Mouse (Mus musculus): ENCODE results near the gene Rbfox2. TPM values are rescaled to one million over a fixed set of nuclear protein-coding genes. Genes with fewer than 3 reads are reported as not detected.

Rbfox2 gene
- polyA plus RNA-seq, 1 experiment from 2014 or later, result 87.6 TPM

DNA sequence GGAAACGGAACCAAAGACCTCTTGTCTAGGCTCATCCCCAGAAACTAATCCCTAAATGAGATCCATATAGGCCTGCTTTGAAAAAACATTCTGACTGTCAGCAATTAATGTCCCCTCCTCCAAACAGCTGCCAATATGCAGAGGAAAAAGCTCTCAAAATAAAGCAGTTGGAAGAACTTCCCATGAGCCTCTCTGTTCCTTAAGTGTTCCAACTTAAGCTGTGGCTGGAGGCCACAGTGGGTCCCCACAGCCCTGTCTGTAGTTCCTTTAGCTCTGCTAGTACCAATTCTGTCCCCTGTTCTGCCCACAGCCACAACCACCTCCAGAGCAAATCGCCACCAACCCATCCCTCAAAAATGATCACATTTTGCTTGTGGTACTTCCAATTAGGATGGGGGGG, 10.2 kb downstream of the Rbfox2 start:
- H3K9me3 ChIP-seq (replicated peaks), result no peaks in the 10 kb centered on the region
- no peak overlapping the region for H3K27ac ChIP-seq (ENCODE audit: poor library complexity, severe bottlenecking)
- no peak overlapping the region for H3K4me3 ChIP-seq
- no peak for ATAC-seq (ENCODE audit: insufficient number of reproducible peaks, low FRiP score)
- WGBS, result 81% methylated on average over 2 of the region's 2 CpGs
- H3K9ac ChIP-seq, result no peak overlapping the region
- peaks cover 65% of the 10 kb centered on the region for H3K4me1 ChIP-seq (replicated peaks)
- no peaks in the 10 kb centered on the region for H3K27me3 ChIP-seq (replicated peaks)
- H3K36me3 ChIP-seq, result 0 out of 2 replicates have a peak, but pooled peaks cover 4% of the 10 kb centered on the region
- H3K4me2 ChIP-seq, result no peak overlapping the region

GRCm38 (mm10) chr15:77293493-77293892, 13.3 kb downstream of the Rbfox2 start:
- Histone ChIP-seq H3K9ac (no peak overlapping the region), H3K27ac (ENCODE audit: poor library complexity, severe bottlenecking) (no peak overlapping the region), H3K27me3 (replicated peaks) (no peaks in the 10 kb centered on the region), H3K4me1 (replicated peaks) (peaks cover 39% of the 10 kb centered on the region), H3K36me3 (no peaks in the 10 kb centered on the region), H3K9me3 (replicated peaks) (no peaks in the 10 kb centered on the region), H3K4me3 (no peak overlapping the region), H3K4me2 (no peak overlapping the region)
- no peak for ATAC-seq (ENCODE audit: insufficient number of reproducible peaks, low FRiP score)
- 79% methylated on average over 3 of the region's 3 CpGs for WGBS

DNA sequence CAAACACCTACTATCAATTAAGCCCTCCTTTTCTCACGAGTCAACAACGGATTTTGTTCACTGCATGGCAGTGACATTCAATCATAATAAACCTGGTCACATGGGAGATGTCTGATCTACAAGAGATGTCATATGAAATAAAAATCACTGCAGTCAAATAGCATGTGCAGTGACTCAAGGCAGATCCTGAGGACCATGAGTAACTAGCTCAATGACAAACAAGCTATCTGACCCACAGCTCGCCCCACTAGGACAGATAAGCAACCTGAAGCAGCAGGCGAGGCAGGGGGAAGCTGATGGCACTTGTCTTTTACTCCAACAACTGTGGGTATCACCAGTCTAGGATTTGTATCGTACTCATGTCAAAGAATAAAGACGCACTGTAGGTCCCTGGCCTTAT, 14.4 kb downstream of the Rbfox2 start:
- H3K27me3 ChIP-seq (replicated peaks), result no peaks in the 10 kb centered on the region
- no peak overlapping the region for H3K4me3 ChIP-seq
- H3K9me3 ChIP-seq (replicated peaks), result no peaks in the 10 kb centered on the region
- no peak for ATAC-seq (ENCODE audit: insufficient number of reproducible peaks, low FRiP score)
- H3K4me1 ChIP-seq (replicated peaks), result peaks cover 35% of the 10 kb centered on the region
- no peaks in the 10 kb centered on the region for H3K36me3 ChIP-seq
- no peak overlapping the region for H3K4me2 ChIP-seq
- no peak overlapping the region for H3K9ac ChIP-seq
- 40% methylated on average over 6 of the region's 6 CpGs for WGBS
- H3K27ac ChIP-seq (ENCODE audit: poor library complexity, severe bottlenecking), result no peak overlapping the region

- Histone ChIP-seq H3K4me1 (replicated peaks) (peaks cover 42% of the 10 kb centered on the region), H3K36me3 (no peaks in the 10 kb centered on the region), H3K9me3 (replicated peaks) (no peaks in the 10 kb centered on the region), H3K27ac (ENCODE audit: poor library complexity, severe bottlenecking) (no peak overlapping the region), H3K4me3 (no peak overlapping the region), H3K27me3 (replicated peaks) (no peaks in the 10 kb centered on the region), H3K9ac (no peak overlapping the region), H3K4me2 (no peak overlapping the region)
- WGBS, result 40% methylated on average over 7 of the region's 7 CpGs
- no peak for ATAC-seq (ENCODE audit: insufficient number of reproducible peaks, low FRiP score)
Measured at GRCm38 (mm10) chr15:77291471-77291870, 15.3 kb downstream of the Rbfox2 start.

- H3K36me3 ChIP-seq, result no peaks in the 10 kb centered on the region
- no peaks in the 10 kb centered on the region for H3K27me3 ChIP-seq (replicated peaks)
- no peak for ATAC-seq (ENCODE audit: insufficient number of reproducible peaks, low FRiP score)
- H3K9me3 ChIP-seq (replicated peaks), result no peaks in the 10 kb centered on the region
- H3K4me3 ChIP-seq, result no peak overlapping the region
- peaks cover 41% of the 10 kb centered on the region for H3K4me1 ChIP-seq (replicated peaks)
- H3K9ac ChIP-seq, result no peak overlapping the region
- no peak overlapping the region for H3K4me2 ChIP-seq
- WGBS, result 65% methylated on average over 2 of the region's 2 CpGs
- no peak overlapping the region for H3K27ac ChIP-seq (ENCODE audit: poor library complexity, severe bottlenecking)
Measured at GRCm38 (mm10) chr15:77290352-77290751, 16.5 kb downstream of the Rbfox2 start.

GRCm38 (mm10) chr15:77280130-77280529, 26.7 kb downstream of the Rbfox2 start:
- no peak overlapping the region for H3K9ac ChIP-seq
- no peaks in the 10 kb centered on the region for H3K36me3 ChIP-seq

DNA sequence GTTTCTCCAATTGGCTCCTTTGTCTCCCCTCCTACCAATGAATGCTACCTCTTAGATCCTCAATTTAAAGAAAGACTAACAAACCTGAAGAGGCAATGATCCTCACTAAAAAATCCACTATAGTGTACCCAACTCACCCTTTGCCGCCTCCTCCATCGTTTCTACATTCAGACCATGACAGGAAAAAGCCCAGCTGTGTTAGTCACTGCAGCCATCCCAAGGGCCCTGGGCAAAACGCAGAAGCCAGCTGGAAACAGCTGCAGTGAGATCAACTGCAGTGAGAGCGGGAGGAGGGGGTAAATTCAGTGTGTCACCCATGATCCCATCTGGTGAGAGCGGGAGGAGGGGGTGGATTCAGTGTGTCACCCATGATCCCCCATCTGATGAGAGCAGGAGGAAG, 28.0 kb downstream of the Rbfox2 start:
- Histone ChIP-seq H3K4me2 (no peak overlapping the region), H3K9me3 (replicated peaks) (no peaks in the 10 kb centered on the region), H3K4me1 (replicated peaks) (peaks cover 53% of the 10 kb centered on the region), H3K36me3 (no peaks in the 10 kb centered on the region), H3K4me3 (no peak overlapping the region), H3K9ac (no peak overlapping the region), H3K27ac (ENCODE audit: poor library complexity, severe bottlenecking) (no peak overlapping the region), H3K27me3 (replicated peaks) (no peaks in the 10 kb centered on the region)
- no peak for ATAC-seq (ENCODE audit: insufficient number of reproducible peaks, low FRiP score)
- WGBS, result 65% methylated on average over 5 of the region's 5 CpGs

More at GRCm38 (mm10) chr15:77280130-77280529, 26.7 kb downstream of the Rbfox2 start:
- Histone ChIP-seq H3K4me3 (no peak overlapping the region), H3K27me3 (replicated peaks) (no peaks in the 10 kb centered on the region), H3K4me2 (no peak overlapping the region), H3K9me3 (replicated peaks) (no peaks in the 10 kb centered on the region), H3K27ac (ENCODE audit: poor library complexity, severe bottlenecking) (no peak overlapping the region), H3K4me1 (replicated peaks) (peaks cover 43% of the 10 kb centered on the region)
- ATAC-seq (ENCODE audit: insufficient number of reproducible peaks, low FRiP score), result no peak
- WGBS, result 86% methylated on average over 1 of the region's 1 CpGs

- H3K9me3 ChIP-seq (replicated peaks), result no peaks in the 10 kb centered on the region
- no peak for ATAC-seq (ENCODE audit: insufficient number of reproducible peaks, low FRiP score)
- H3K27ac ChIP-seq (ENCODE audit: poor library complexity, severe bottlenecking), result no peak overlapping the region
- no peaks in the 10 kb centered on the region for H3K36me3 ChIP-seq
- no peak overlapping the region for H3K9ac ChIP-seq
- H3K4me2 ChIP-seq, result no peak overlapping the region
- no peaks in the 10 kb centered on the region for H3K27me3 ChIP-seq (replicated peaks)
- peaks cover 49% of the 10 kb centered on the region for H3K4me1 ChIP-seq (replicated peaks)
- WGBS, result 54% methylated on average over 3 of the region's 3 CpGs
- no peak overlapping the region for H3K4me3 ChIP-seq
Measured at GRCm38 (mm10) chr15:77276838-77277725, 29.7 kb downstream of the Rbfox2 start.

DNA sequence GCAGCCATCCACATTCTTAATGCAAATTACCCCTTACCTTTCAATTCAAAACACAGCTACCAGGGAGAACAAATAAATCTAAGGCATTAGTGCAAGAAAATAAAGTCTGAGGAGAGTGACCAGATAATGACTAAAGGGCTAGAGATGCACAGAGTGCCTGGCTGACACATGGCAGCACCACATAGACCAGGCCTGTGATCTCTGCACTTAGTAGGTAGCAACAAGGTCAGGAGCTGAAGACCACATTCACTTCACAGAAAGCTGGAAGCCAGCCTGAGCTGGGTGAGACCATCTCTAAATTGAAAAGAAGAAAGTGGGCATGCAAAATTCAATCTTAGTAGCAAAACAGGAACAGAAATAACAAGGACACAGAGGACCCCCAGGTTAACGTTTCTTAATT, 30.5 kb downstream of the Rbfox2 start:
- Histone ChIP-seq H3K9me3 (replicated peaks) (no peaks in the 10 kb centered on the region), H3K27ac (ENCODE audit: poor library complexity, severe bottlenecking) (no peak overlapping the region), H3K4me3 (no peak overlapping the region), H3K9ac (no peak overlapping the region), H3K4me1 (replicated peaks) (peaks cover 47% of the 10 kb centered on the region), H3K27me3 (replicated peaks) (no peaks in the 10 kb centered on the region), H3K36me3 (no peaks in the 10 kb centered on the region), H3K4me2 (no peak overlapping the region)
- WGBS, result 71% methylated on average over 1 of the region's 1 CpGs
- ATAC-seq (ENCODE audit: insufficient number of reproducible peaks, low FRiP score), result no peak

GRCm38 (mm10) chr15:77275572-77275971, 31.2 kb downstream of the Rbfox2 start:
- Histone ChIP-seq H3K4me3 (no peak overlapping the region), H3K27me3 (replicated peaks) (no peaks in the 10 kb centered on the region), H3K4me2 (no peak overlapping the region), H3K27ac (ENCODE audit: poor library complexity, severe bottlenecking) (no peak overlapping the region), H3K4me1 (replicated peaks) (peaks cover 47% of the 10 kb centered on the region), H3K9ac (0 out of 2 replicates have a peak overlapping the region, but pooled peaks have one; percentile 23), H3K36me3 (no peaks in the 10 kb centered on the region), H3K9me3 (replicated peaks) (no peaks in the 10 kb centered on the region)
- no peak for ATAC-seq (ENCODE audit: insufficient number of reproducible peaks, low FRiP score)
- 75% methylated on average over 2 of the region's 2 CpGs for WGBS

- Histone ChIP-seq H3K4me1 (replicated peaks) (peaks cover 52% of the 10 kb centered on the region), H3K27me3 (replicated peaks) (no peaks in the 10 kb centered on the region), H3K27ac (ENCODE audit: poor library complexity, severe bottlenecking) (no peak overlapping the region), H3K36me3 (no peaks in the 10 kb centered on the region), H3K9me3 (replicated peaks) (no peaks in the 10 kb centered on the region), H3K9ac (no peak overlapping the region), H3K4me3 (no peak overlapping the region), H3K4me2 (no peak overlapping the region)
- ATAC-seq (ENCODE audit: insufficient number of reproducible peaks, low FRiP score), result no peak
- WGBS, result 81% methylated on average over 6 of the region's 6 CpGs
Measured at GRCm38 (mm10) chr15:77273947-77274346, 32.9 kb downstream of the Rbfox2 start.

DNA sequence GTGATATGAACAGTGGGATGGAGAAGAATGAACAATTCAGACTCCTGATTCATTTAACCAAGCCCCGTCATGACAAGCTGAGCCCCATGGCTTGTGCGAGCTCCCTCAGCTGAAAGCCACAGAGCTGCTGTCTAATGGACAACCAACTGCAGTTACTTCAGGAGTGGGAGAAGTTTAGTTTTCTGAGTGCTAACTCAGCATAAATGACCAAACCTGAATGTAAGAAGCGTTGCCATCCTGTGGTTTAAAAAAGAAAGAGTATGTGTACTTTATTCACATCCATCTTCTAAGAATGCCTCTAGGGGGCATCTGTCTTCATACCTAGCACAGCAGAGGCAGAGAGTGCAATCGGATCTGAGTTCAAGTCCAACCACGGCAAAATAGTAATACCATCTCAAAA, 35.5 kb downstream of the Rbfox2 start:
- no peaks in the 10 kb centered on the region for H3K9me3 ChIP-seq (replicated peaks)
- no peak for ATAC-seq (ENCODE audit: insufficient number of reproducible peaks, low FRiP score)

More for the DNA sequence above, 35.5 kb downstream of the Rbfox2 start:
- Histone ChIP-seq H3K27me3 (replicated peaks) (no peaks in the 10 kb centered on the region), H3K4me3 (no peak overlapping the region), H3K9ac (no peak overlapping the region), H3K4me2 (no peak overlapping the region), H3K27ac (ENCODE audit: poor library complexity, severe bottlenecking) (no peak overlapping the region), H3K36me3 (no peaks in the 10 kb centered on the region), H3K4me1 (replicated peaks) (peaks cover 61% of the 10 kb centered on the region)
- 87% methylated on average over 5 of the region's 5 CpGs for WGBS
